In the genomic region with DNA sequence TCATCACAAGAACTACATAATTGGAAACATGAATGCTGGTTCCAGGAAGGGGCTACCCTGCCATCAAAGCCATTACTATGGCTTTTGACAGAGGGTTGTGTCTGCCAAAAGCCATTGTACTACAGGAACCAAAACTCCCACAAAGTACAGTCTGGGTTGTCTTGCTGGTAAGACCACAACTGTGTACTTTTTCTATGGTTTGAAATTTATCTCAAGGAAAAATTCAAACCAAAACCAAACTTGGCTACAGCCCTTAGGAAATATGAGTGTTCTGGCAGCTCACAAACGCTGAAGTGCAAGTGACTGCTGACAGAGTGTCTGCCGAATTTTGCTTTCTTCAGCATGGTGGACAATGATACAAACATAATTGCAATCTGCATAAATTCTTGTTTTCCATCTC, we compare ENCODE assay signal across 28 mouse cellular contexts.
DNase-seq lines count a peak whose midpoint lies in the region; ATAC-seq and TF ChIP-seq lines count a peak whose summit lies in the region.
"Had no signal": no experiment of that assay in that cellular context is flagged by ENCODE, and none has a peak within 500 bp of the region (broad histone marks: within the 10 kb centered on the region; RNA-seq: fewer than 3 reads in every experiment).

No protein-coding gene starts in this region.

- TF ChIP-seq CTCF in lung, embryonic 14.5 days (IDR thresholded peaks at IDR 0.05; ENCODE audit: low read depth), result no peak
- TF ChIP-seq CTCF in lung, adult 2 months (IDR thresholded peaks at IDR 0.05; ENCODE audit: insufficient read depth, low read length), result no peak

- H3K4me2 ChIP-seq in embryonic facial prominence, embryonic 13.5 days, result no peak overlapping the region
- no peak overlapping the region for H3K4me2 ChIP-seq in lung, embryonic 14.5 days
- H3K4me2 ChIP-seq in myocyte (ENCODE audit: low read depth), result peak overlapping the region; percentile 59
- no peak overlapping the region for H3K4me2 ChIP-seq in kidney, embryonic 14.5 days (replicated peaks; ENCODE audit: low read depth, low read length)
- H3K4me2 ChIP-seq: embryonic facial prominence, embryonic 15.5 days; forebrain, embryonic 12.5 days had no signal

- H3K9me3 ChIP-seq in embryonic facial prominence, embryonic 13.5 days, result no peaks in the 10 kb centered on the region
- no peaks in the 10 kb centered on the region for H3K9me3 ChIP-seq in embryonic facial prominence, embryonic 10.5 days
- H3K9me3 ChIP-seq in lung, embryonic 14.5 days (ENCODE audit: low read depth, low read length), result no peaks in the 10 kb centered on the region
- H3K9me3 ChIP-seq in kidney, embryonic 14.5 days (ENCODE audit: control insufficient read depth, low read length), result no peaks in the 10 kb centered on the region
- H3K9me3 ChIP-seq: embryonic facial prominence, embryonic 15.5 days; forebrain, embryonic 10.5 days; forebrain, embryonic 12.5 days; G1E had no signal

- WGBS in embryonic facial prominence, embryonic 13.5 days, result 50% methylated on average over 2 of the region's 2 CpGs
- WGBS in embryonic facial prominence, embryonic 10.5 days, result 85% methylated on average over 2 of the region's 2 CpGs
- 48% methylated on average over 2 of the region's 2 CpGs for WGBS in lung, embryonic 14.5 days
- 66% methylated on average over 2 of the region's 2 CpGs for WGBS in lung, adult 2 months
- 84% methylated on average over 2 of the region's 2 CpGs for WGBS in kidney, embryonic 14.5 days

- no peaks in the 10 kb centered on the region for H3K27me3 ChIP-seq in embryonic facial prominence, embryonic 13.5 days
- H3K27me3 ChIP-seq in embryonic facial prominence, embryonic 10.5 days (replicated peaks; ENCODE audit: low read depth, poor library complexity, severe bottlenecking), result no peaks in the 10 kb centered on the region
- H3K27me3 ChIP-seq in lung, embryonic 14.5 days (ENCODE audit: insufficient read depth, low read length), result no peaks in the 10 kb centered on the region
- H3K27me3 ChIP-seq in myocyte (ENCODE audit: control insufficient read depth, insufficient read depth, insufficient read length), result no peaks in the 10 kb centered on the region
- H3K27me3 ChIP-seq in kidney, embryonic 14.5 days (ENCODE audit: control insufficient read depth, insufficient read depth, low read length), result no peaks in the 10 kb centered on the region
- H3K27me3 ChIP-seq: CH12.LX; embryonic facial prominence, embryonic 15.5 days; forebrain, embryonic 12.5 days had no signal

- DNase-seq in embryonic facial prominence, embryonic 10.5 days (ENCODE audit: low spot score), result no peak
- peak; percentile 45 for DNase-seq in lung, embryonic 14.5 days
- DNase-seq in lung, postnatal 14 days, result no peak
- peak; percentile 6 for DNase-seq in lung, postnatal 10 days
- no peak for DNase-seq in lung, adult 2 months
- DNase-seq: adrenal gland, adult 8-10 months; adrenal gland, postnatal 14 days; adrenal gland, postnatal 36 days; B cell, adult 2 months; cerebellum, adult 11-12 months; cerebellum, adult 2 months; cerebellum, adult 9-10 months; cerebellum, postnatal 10 days; cerebellum, postnatal 25 days had no signal

- no peak for ATAC-seq in embryonic facial prominence, embryonic 13.5 days (ENCODE audit: insufficient number of reproducible peaks, insufficient read depth, low FRiP score, low TSS enrichment, low read depth)
- ATAC-seq in lung, embryonic 14.5 days (ENCODE audit: insufficient read depth), result no peak
- ATAC-seq in kidney, embryonic 14.5 days (ENCODE audit: low FRiP score, low TSS enrichment), result no peak
- ATAC-seq: activated CD4-positive, CD25-positive, alpha-beta regulatory T cell, adult 4 months; CD4-positive, CD25-positive, alpha-beta regulatory T cell, adult 4 months; forebrain, embryonic 14.5 days; forebrain, embryonic 16.5 days; Patski had no signal

- H3K36me3 ChIP-seq in embryonic facial prominence, embryonic 13.5 days, result no peaks in the 10 kb centered on the region
- H3K36me3 ChIP-seq in embryonic facial prominence, embryonic 10.5 days (replicated peaks), result no peaks in the 10 kb centered on the region
- H3K36me3 ChIP-seq in lung, embryonic 14.5 days (ENCODE audit: insufficient read depth), result no peaks in the 10 kb centered on the region
- no peaks in the 10 kb centered on the region for H3K36me3 ChIP-seq in myocyte (ENCODE audit: control insufficient read depth, insufficient read depth)
- H3K36me3 ChIP-seq in kidney, embryonic 14.5 days (ENCODE audit: control insufficient read depth, insufficient read depth, low read length), result no peaks in the 10 kb centered on the region
- H3K36me3 ChIP-seq: embryonic facial prominence, embryonic 15.5 days; forebrain, embryonic 10.5 days; forebrain, embryonic 12.5 days; G1E had no signal

- no peak overlapping the region for H3K9ac ChIP-seq in embryonic facial prominence, embryonic 13.5 days
- H3K9ac ChIP-seq in lung, embryonic 14.5 days, result no peak overlapping the region
- H3K9ac ChIP-seq in kidney, embryonic 14.5 days (ENCODE audit: low read depth, low read length), result no peak overlapping the region
- H3K9ac ChIP-seq: embryonic facial prominence, embryonic 15.5 days; forebrain, embryonic 12.5 days had no signal

- H3K79me2 ChIP-seq in myocyte (ENCODE audit: control insufficient read depth, insufficient read depth), result no peaks in the 10 kb centered on the region

- TF ChIP-seq POLR2A in lung, adult 2 months (IDR thresholded peaks at IDR 0.05; ENCODE audit: borderline replicate concordance, extremely low read depth, low read depth, low read length), result no peak
- no peak for TF ChIP-seq POLR2A in myocyte (IDR thresholded peaks at IDR 0.05; ENCODE audit: insufficient read length, low read depth)

- H3ac ChIP-seq in myocyte (ENCODE audit: control insufficient read depth, insufficient read length), result no peak overlapping the region

- no peaks in the 10 kb centered on the region for H3K4me1 ChIP-seq in embryonic facial prominence, embryonic 13.5 days
- no peaks in the 10 kb centered on the region for H3K4me1 ChIP-seq in embryonic facial prominence, embryonic 10.5 days
- no peaks in the 10 kb centered on the region for H3K4me1 ChIP-seq in lung, embryonic 14.5 days (ENCODE audit: insufficient read depth)
- H3K4me1 ChIP-seq in lung, adult 2 months (ENCODE audit: control insufficient read depth, insufficient read depth, low read length), result no peaks in the 10 kb centered on the region
- no peaks in the 10 kb centered on the region for H3K4me1 ChIP-seq in kidney, embryonic 14.5 days (ENCODE audit: control insufficient read depth, insufficient read depth, low read length)
- H3K4me1 ChIP-seq: embryonic facial prominence, embryonic 15.5 days; forebrain, embryonic 10.5 days; forebrain, embryonic 12.5 days had no signal

- 0 out of 2 replicates have a peak overlapping the region, but pooled peaks have one; percentile 7 for H3K27ac ChIP-seq in embryonic facial prominence, embryonic 13.5 days
- no peak overlapping the region for H3K27ac ChIP-seq in embryonic facial prominence, embryonic 10.5 days (replicated peaks)
- no peak overlapping the region for H3K27ac ChIP-seq in lung, embryonic 14.5 days (ENCODE audit: low read depth)
- H3K27ac ChIP-seq in kidney, embryonic 14.5 days (ENCODE audit: low read depth, low read length), result no peak overlapping the region
- H3K27ac ChIP-seq: embryonic facial prominence, embryonic 15.5 days; forebrain, embryonic 10.5 days; forebrain, embryonic 12.5 days had no signal

- H3K4me3 ChIP-seq in embryonic facial prominence, embryonic 13.5 days, result no peak overlapping the region
- H3K4me3 ChIP-seq in embryonic facial prominence, embryonic 10.5 days, result no peak overlapping the region
- H3K4me3 ChIP-seq in lung, embryonic 14.5 days (ENCODE audit: low read depth, low read length), result no peak overlapping the region
- no peak overlapping the region for H3K4me3 ChIP-seq in lung, adult 2 months (replicated peaks; ENCODE audit: extremely low read depth, low read depth, low read length)
- no peak overlapping the region for H3K4me3 ChIP-seq in myocyte
- no peak overlapping the region for H3K4me3 ChIP-seq in kidney, embryonic 14.5 days (ENCODE audit: low read length)
- H3K4me3 ChIP-seq: embryonic facial prominence, embryonic 15.5 days; erythroblast, embryonic 14.5 days; forebrain, embryonic 10.5 days; forebrain, embryonic 12.5 days had no signal

TF ChIP-seq in myocyte, 11 proteins besides CTCF, POLR2A, EP300 and RAD21:
- TF ChIP-seq TCF12 (IDR thresholded peaks at IDR 0.05; ENCODE audit: insufficient read depth, poor library complexity, severe bottlenecking), result no peak
- no peak for TF ChIP-seq CEBPB (IDR thresholded peaks at IDR 0.05; ENCODE audit: insufficient read depth, poor library complexity, severe bottlenecking)

Comparison
In these comparisons a context has a peak if more than half of its experiments do, and no peak if none do; other contexts are left out.
1. DNase-seq: peak in lung, embryonic 14.5 days (single experiment) and lung, postnatal 10 days (single experiment); none in embryonic facial prominence, embryonic 10.5 days (single experiment), lung, postnatal 14 days (single experiment) and lung, adult 2 months (single experiment).